Mouse (Mus musculus): ENCODE data around the gene Wdfy4. TPM values are rescaled to one million over a fixed set of nuclear protein-coding genes. Genes with fewer than 3 reads are reported as not detected.
A peak's percentile ranks its signal among the peaks of the same experiment; 100 is the strongest.

Gene Wdfy4
- polyA plus RNA-seq (2015; fragmentation: Nextera tagmentation; extraction: Ambion mirVana), result 0.01 and 0.23 TPM in 2 replicates

GRCm38 (mm10) chr14:33185068-33185800, at the start of gene Wdfy4:
TSS of gene Wdfy4 (minus strand) at chr14:33185508.
- no peaks in the 10 kb centered on the region for H3K27me3 ChIP-seq

GRCm38 (mm10) chr14:33232048-33232447, 46.7 kb upstream of the Wdfy4 start:
- Histone ChIP-seq H3K4me2 (no peak overlapping the region), H3K4me1 (no peaks in the 10 kb centered on the region), H3K27ac (no peak overlapping the region), H3K4me3 (no peak overlapping the region), H3K27me3 (no peaks in the 10 kb centered on the region), H3K9me3 (replicated peaks) (no peaks in the 10 kb centered on the region), H3K36me3 (ENCODE audit: poor library complexity, severe bottlenecking) (no peaks in the 10 kb centered on the region), H3K9ac (no peak overlapping the region)
- WGBS, result 87% methylated on average over 5 of the region's 5 CpGs
- no peak for ATAC-seq

More at GRCm38 (mm10) chr14:33185068-33185800, at the start of gene Wdfy4:
- Histone ChIP-seq H3K4me1 (no peaks in the 10 kb centered on the region), H3K9me3 (replicated peaks) (no peaks in the 10 kb centered on the region), H3K4me3 (no peak within 1 kb of the TSS), H3K27ac (no peak within 1 kb of the TSS), H3K4me2 (no peak within 1 kb of the TSS), H3K36me3 (ENCODE audit: poor library complexity, severe bottlenecking) (no peaks in the 10 kb centered on the region), H3K9ac (no peak within 1 kb of the TSS)
- WGBS, result 87% methylated on average over 11 of the region's 11 CpGs
- no peak for ATAC-seq

- WGBS, result 89% methylated on average over 3 of the region's 3 CpGs
Measured at GRCm38 (mm10) chr14:33231311-33231710, 46.0 kb upstream of the Wdfy4 start.

GRCm38 (mm10) chr14:33230672-33231071, 45.4 kb upstream of the Wdfy4 start:
- no peaks in the 10 kb centered on the region for H3K9me3 ChIP-seq (replicated peaks)
- ATAC-seq, result no peak
- H3K27me3 ChIP-seq, result no peaks in the 10 kb centered on the region
- H3K4me2 ChIP-seq, result no peak overlapping the region
- 91% methylated on average over 4 of the region's 4 CpGs for WGBS
- no peak overlapping the region for H3K9ac ChIP-seq
- no peaks in the 10 kb centered on the region for H3K4me1 ChIP-seq
- no peak overlapping the region for H3K27ac ChIP-seq
- no peaks in the 10 kb centered on the region for H3K36me3 ChIP-seq (ENCODE audit: poor library complexity, severe bottlenecking)
- no peak overlapping the region for H3K4me3 ChIP-seq

More at GRCm38 (mm10) chr14:33231311-33231710, 46.0 kb upstream of the Wdfy4 start:
- ATAC-seq, result no peak
- H3K27ac ChIP-seq, result no peak overlapping the region
- H3K4me2 ChIP-seq, result no peak overlapping the region
- no peak overlapping the region for H3K9ac ChIP-seq
- no peaks in the 10 kb centered on the region for H3K27me3 ChIP-seq
- no peak overlapping the region for H3K4me3 ChIP-seq
- H3K9me3 ChIP-seq (replicated peaks), result no peaks in the 10 kb centered on the region
- H3K4me1 ChIP-seq, result no peaks in the 10 kb centered on the region
- H3K36me3 ChIP-seq (ENCODE audit: poor library complexity, severe bottlenecking), result no peaks in the 10 kb centered on the region

GRCm38 (mm10) chr14:33225235-33225634, 39.9 kb upstream of the Wdfy4 start:
- no peak for ATAC-seq
- WGBS, result 74% methylated on average over 4 of the region's 4 CpGs
- no peak overlapping the region for H3K4me2 ChIP-seq

GRCm38 (mm10) chr14:33216343-33217208, 31.3 kb upstream of the Wdfy4 start:
- H3K4me3 ChIP-seq, result no peak overlapping the region
- no peak overlapping the region for H3K27ac ChIP-seq
- no peak overlapping the region for H3K9ac ChIP-seq
- ATAC-seq, result no peak
- H3K4me2 ChIP-seq, result no peak overlapping the region
- peaks cover 3% of the 10 kb centered on the region; the same call in 1 of the 2 replicates for H3K4me1 ChIP-seq
- WGBS, result 86% methylated on average over 19 of the region's 19 CpGs
- no peaks in the 10 kb centered on the region for H3K36me3 ChIP-seq (ENCODE audit: poor library complexity, severe bottlenecking)
- H3K9me3 ChIP-seq (replicated peaks), result no peaks in the 10 kb centered on the region
- H3K27me3 ChIP-seq, result peaks cover 12% of the 10 kb centered on the region; the same call in 1 of the 2 replicates

More at GRCm38 (mm10) chr14:33225235-33225634, 39.9 kb upstream of the Wdfy4 start:
- Histone ChIP-seq H3K4me1 (no peaks in the 10 kb centered on the region), H3K4me3 (no peak overlapping the region), H3K27me3 (no peaks in the 10 kb centered on the region), H3K9ac (no peak overlapping the region), H3K27ac (no peak overlapping the region), H3K36me3 (ENCODE audit: poor library complexity, severe bottlenecking) (no peaks in the 10 kb centered on the region), H3K9me3 (replicated peaks) (no peaks in the 10 kb centered on the region)

GRCm38 (mm10) chr14:33215163-33215562, 29.9 kb upstream of the Wdfy4 start:
- 76% methylated on average over 1 of the region's 1 CpGs for WGBS
- no peak overlapping the region for H3K4me3 ChIP-seq
- no peak for ATAC-seq

GRCm38 (mm10) chr14:33214767-33215128, 29.4 kb upstream of the Wdfy4 start:
- Histone ChIP-seq H3K27me3 (peaks cover 12% of the 10 kb centered on the region; the same call in 1 of the 2 replicates), H3K4me1 (peaks cover 3% of the 10 kb centered on the region; the same call in 1 of the 2 replicates), H3K9ac (no peak overlapping the region), H3K9me3 (replicated peaks) (no peaks in the 10 kb centered on the region), H3K36me3 (ENCODE audit: poor library complexity, severe bottlenecking) (no peaks in the 10 kb centered on the region), H3K27ac (no peak overlapping the region), H3K4me3 (no peak overlapping the region), H3K4me2 (no peak overlapping the region)
- WGBS, result 18% methylated on average over 4 of the region's 4 CpGs
- ATAC-seq, result no peak

More at GRCm38 (mm10) chr14:33215163-33215562, 29.9 kb upstream of the Wdfy4 start:
- no peaks in the 10 kb centered on the region for H3K36me3 ChIP-seq (ENCODE audit: poor library complexity, severe bottlenecking)
- H3K27ac ChIP-seq, result no peak overlapping the region
- no peaks in the 10 kb centered on the region for H3K9me3 ChIP-seq (replicated peaks)
- peaks cover 3% of the 10 kb centered on the region; the same call in 1 of the 2 replicates for H3K4me1 ChIP-seq
- H3K27me3 ChIP-seq, result peaks cover 12% of the 10 kb centered on the region; the same call in 1 of the 2 replicates
- H3K9ac ChIP-seq, result no peak overlapping the region
- H3K4me2 ChIP-seq, result no peak overlapping the region

GRCm38 (mm10) chr14:33213823-33214766, 28.8 kb upstream of the Wdfy4 start, which contains the start of gene Arhgap22:
TSS of gene Arhgap22 (plus strand) at chr14:33214026.
- Histone ChIP-seq H3K36me3 (ENCODE audit: poor library complexity, severe bottlenecking) (no peaks in the 10 kb centered on the region), H3K9ac (peak within 1 kb of the TSS; percentile 38; the same call in 1 of the 2 replicates), H3K4me3 (peak within 1 kb of the TSS; percentile 20; the same call in 1 of the 2 replicates), H3K9me3 (replicated peaks) (no peaks in the 10 kb centered on the region), H3K27ac (no peak within 1 kb of the TSS), H3K4me2 (peak within 1 kb of the TSS; percentile 56), H3K27me3 (peaks cover 12% of the 10 kb centered on the region; the same call in 1 of the 2 replicates), H3K4me1 (peaks cover 3% of the 10 kb centered on the region; the same call in 1 of the 2 replicates)
- peak; percentile 91 for ATAC-seq
- WGBS, result 13% methylated on average over 28 of the region's 28 CpGs

- Histone ChIP-seq H3K9me3 (replicated peaks) (no peaks in the 10 kb centered on the region), H3K27me3 (peaks cover 12% of the 10 kb centered on the region; the same call in 1 of the 2 replicates), H3K4me2 (no peak overlapping the region), H3K36me3 (ENCODE audit: poor library complexity, severe bottlenecking) (no peaks in the 10 kb centered on the region), H3K27ac (no peak overlapping the region), H3K9ac (no peak overlapping the region), H3K4me3 (no peak overlapping the region), H3K4me1 (peaks cover 3% of the 10 kb centered on the region; the same call in 1 of the 2 replicates)
- no peak for ATAC-seq
- 88% methylated on average over 12 of the region's 12 CpGs for WGBS
Measured at GRCm38 (mm10) chr14:33212958-33213309, 27.6 kb upstream of the Wdfy4 start.

Measured in forebrain, embryonic 13.5 days (tissue).